In genomic region chr6:22379831-22380230, GRCm38 (mm10) we compare ENCODE assay signal across 33 mouse cellular contexts. TPM values are rescaled to one million over a fixed set of nuclear protein-coding genes. Genes with fewer than 3 reads are reported as not detected.
A peak's percentile ranks its signal among the peaks of the same experiment; 100 is the strongest.
DNase-seq lines count a peak whose midpoint lies in the region; ATAC-seq and TF ChIP-seq lines count a peak whose summit lies in the region.
"Had no signal": no experiment of that assay in that cellular context is flagged by ENCODE, and none has a peak within 500 bp of the region (broad histone marks: within the 10 kb centered on the region; RNA-seq: fewer than 3 reads in every experiment).

No protein-coding gene starts in this region.

- H3K9ac ChIP-seq in lung, embryonic 16.5 days (ENCODE audit: low read length), result no peak overlapping the region
- no peak overlapping the region for H3K9ac ChIP-seq in MEL (ENCODE audit: control insufficient read depth, low read depth, low read length, poor library complexity, severe bottlenecking)
- H3K9ac ChIP-seq: embryonic facial prominence, embryonic 15.5 days; heart, embryonic 12.5 days; hindbrain, embryonic 15.5 days; limb, embryonic 12.5 days; liver, embryonic 15.5 days; lung, embryonic 15.5 days had no signal

- DNase-seq in lung, postnatal 25 days (ENCODE audit: low spot score), result no peak
- DNase-seq in MEL (ENCODE audit: low read depth, low spot score), result no peak
- DNase-seq in fibroblast of lung, adult 2 months (ENCODE audit: low read depth), result peak; percentile 26
- DNase-seq in layer of hippocampus, postnatal 10 days (ENCODE audit: low spot score in 2 of 2), result no peak
- DNase-seq in embryo, embryonic 11 days, result no peak
- no peak for DNase-seq in ovary, postnatal 10 days (ENCODE audit: low spot score)
- DNase-seq: adrenal gland, postnatal 25 days; B cell, adult 2 months; cerebellum, adult 2 months; cerebellum, postnatal 14 days; heart, adult 2 months; heart, postnatal 14 days; kidney, adult 8-10 months; kidney, postnatal 10 days; midbrain, embryonic 14.5 days; right cerebral cortex, postnatal 4 days; thymus, adult 2 months; thymus, postnatal 4 days had no signal

- no peak for TF ChIP-seq EP300 in MEL (IDR thresholded peaks at IDR 0.05; ENCODE audit: low read depth in 1 of 2, low read length in 2 of 2)

- TF ChIP-seq RAD21 in MEL (IDR thresholded peaks at IDR 0.05; ENCODE audit: low read depth, low read length), result no peak

- no peak overlapping the region for H3K27ac ChIP-seq in lung, embryonic 16.5 days (ENCODE audit: low read length)
- no peak overlapping the region for H3K27ac ChIP-seq in MEL (ENCODE audit: control insufficient read depth, low read depth, low read length)
- H3K27ac ChIP-seq: embryonic facial prominence, embryonic 10.5 days; embryonic facial prominence, embryonic 15.5 days; forebrain, embryonic 10.5 days; heart, adult 2 months; hindbrain, embryonic 10.5 days; hindbrain, embryonic 15.5 days; left cerebral cortex, adult 2 months; limb, embryonic 12.5 days; liver, embryonic 15.5 days; lung, embryonic 15.5 days; macrophage had no signal

- ATAC-seq in lung, embryonic 16.5 days (ENCODE audit: low read depth), result 0 out of 2 replicates have a peak, but pooled peaks have one; percentile 20
- ATAC-seq: forebrain, embryonic 16.5 days; inflammation-experienced regulatory T-cells, adult 6 months had no signal

- no peaks in the 10 kb centered on the region for H3K36me3 ChIP-seq in lung, embryonic 16.5 days (ENCODE audit: control insufficient read depth, insufficient read depth, low read length)
- H3K36me3 ChIP-seq in MEL (ENCODE audit: control insufficient read depth in 1 of 2, insufficient read depth in 2 of 2, low read length in 2 of 2), result no peaks in the 10 kb centered on the region
- H3K36me3 ChIP-seq: embryonic facial prominence, embryonic 10.5 days; embryonic facial prominence, embryonic 15.5 days; forebrain, embryonic 10.5 days; G1E; heart, embryonic 12.5 days; hindbrain, embryonic 10.5 days; hindbrain, embryonic 15.5 days; limb, embryonic 12.5 days; liver, embryonic 15.5 days; lung, embryonic 15.5 days had no signal

- no peak overlapping the region for H3K4me3 ChIP-seq in lung, embryonic 16.5 days (ENCODE audit: low read length)
- H3K4me3 ChIP-seq in MEL (ENCODE audit: control insufficient read depth in 1 of 2, insufficient read depth in 1 of 2, low read depth in 2 of 2, low read length in 2 of 2), result no peak overlapping the region
- H3K4me3 ChIP-seq: embryonic facial prominence, embryonic 10.5 days; embryonic facial prominence, embryonic 15.5 days; forebrain, embryonic 10.5 days; heart, adult 2 months; heart, embryonic 12.5 days; hindbrain, embryonic 10.5 days; hindbrain, embryonic 15.5 days; left cerebral cortex, adult 2 months; limb, embryonic 12.5 days; liver, embryonic 15.5 days; lung, embryonic 15.5 days had no signal

- H3K27me3 ChIP-seq in lung, embryonic 16.5 days (ENCODE audit: control insufficient read depth, insufficient read depth, low read depth, low read length), result no peaks in the 10 kb centered on the region
- peaks cover 3% of the 10 kb centered on the region in 2 experiments; a peak in 3 of 4 replicates for H3K27me3 ChIP-seq in MEL (ENCODE audit: control insufficient read depth in 1 of 2, insufficient read depth in 2 of 2, low read length in 2 of 2)
- H3K27me3 ChIP-seq: embryonic facial prominence, embryonic 15.5 days; heart, embryonic 12.5 days; hindbrain, embryonic 15.5 days; limb, embryonic 12.5 days; liver, embryonic 15.5 days; lung, embryonic 15.5 days had no signal

- H3K4me2 ChIP-seq in lung, embryonic 16.5 days (ENCODE audit: low read depth, low read length), result no peak overlapping the region
- H3K4me2 ChIP-seq: embryonic facial prominence, embryonic 15.5 days; heart, embryonic 12.5 days; hindbrain, embryonic 15.5 days; limb, embryonic 12.5 days; liver, embryonic 15.5 days; lung, embryonic 15.5 days had no signal

- WGBS in lung, embryonic 16.5 days, result 95% methylated on average over 1 of the region's 1 CpGs

- no peak for TF ChIP-seq CTCF in MEL (IDR thresholded peaks at IDR 0.05 in 2 of 3, conservative IDR thresholded peaks at IDR 0.05 in 1 of 3; ENCODE audit: control insufficient read depth in 1 of 3, insufficient read depth in 1 of 3, low read depth in 2 of 3, low read length in 3 of 3, poor library complexity in 1 of 3, severe bottlenecking in 1 of 3)

- peaks cover 8% of the 10 kb centered on the region; the same call in 1 of the 2 replicates for H3K4me1 ChIP-seq in lung, embryonic 16.5 days (replicated peaks; ENCODE audit: control insufficient read depth, insufficient read depth, low read length)
- no peaks in the 10 kb centered on the region for H3K4me1 ChIP-seq in MEL (ENCODE audit: control insufficient read depth in 1 of 2, insufficient read depth in 2 of 2, low read length in 2 of 2)
- H3K4me1 ChIP-seq: embryonic facial prominence, embryonic 10.5 days; embryonic facial prominence, embryonic 15.5 days; forebrain, embryonic 10.5 days; heart, embryonic 12.5 days; hindbrain, embryonic 10.5 days; hindbrain, embryonic 15.5 days; limb, embryonic 12.5 days; liver, embryonic 15.5 days; lung, embryonic 15.5 days had no signal

- H3K79me2 ChIP-seq in MEL (ENCODE audit: control insufficient read depth, insufficient read depth, low read length, poor library complexity), result no peaks in the 10 kb centered on the region

- H3K9me3 ChIP-seq in lung, embryonic 16.5 days (ENCODE audit: control insufficient read depth, low read length), result no peaks in the 10 kb centered on the region
- no peaks in the 10 kb centered on the region for H3K9me3 ChIP-seq in MEL (replicated peaks; ENCODE audit: insufficient read depth, low read length)
- H3K9me3 ChIP-seq: embryonic facial prominence, embryonic 10.5 days; embryonic facial prominence, embryonic 15.5 days; forebrain, embryonic 10.5 days; G1E; heart, embryonic 12.5 days; hindbrain, embryonic 10.5 days; hindbrain, embryonic 15.5 days; limb, embryonic 12.5 days; liver, embryonic 15.5 days; lung, embryonic 15.5 days had no signal

- no peak for TF ChIP-seq POLR2A in MEL (IDR thresholded peaks at IDR 0.05; ENCODE audit: control insufficient read depth in 1 of 2, insufficient read depth in 1 of 2, low read depth in 1 of 2, low read length in 2 of 2, poor library complexity in 1 of 2)

TF ChIP-seq in MEL, 35 proteins besides CTCF, POLR2A, EP300 and RAD21:
- no peak for TF ChIP-seq MYC (IDR thresholded peaks at IDR 0.05; ENCODE audit: low read depth, low read length)
- no peak for TF ChIP-seq MAZ (IDR thresholded peaks at IDR 0.05; ENCODE audit: low read depth, low read length)
- TF ChIP-seq KAT2A (conservative IDR thresholded peaks at IDR 0.05; ENCODE audit: low read depth, low read length), result no peak
- 0 out of 2 replicates have a peak, but pooled peaks have one; percentile 33 for TF ChIP-seq ZNF384 (IDR thresholded peaks at IDR 0.05; ENCODE audit: low read depth, low read length)
- no peak for TF ChIP-seq GABPA (IDR thresholded peaks at IDR 0.05; ENCODE audit: low read depth, low read length)
- no peak for TF ChIP-seq MYB (IDR thresholded peaks at IDR 0.05; ENCODE audit: low read depth, low read length)
- no peak for TF ChIP-seq SIN3A (IDR thresholded peaks at IDR 0.05; ENCODE audit: low read length)
- no peak for TF ChIP-seq ZMIZ1 (IDR thresholded peaks at IDR 0.05; ENCODE audit: low read depth, low read length)
TF ChIP-seq in MEL: peak in this region for 1.

RNA-seq across cellular contexts. Expression of gene Fam3c, which starts 23.8 kb away (rescaled TPM):
- polyA plus RNA-seq in lung, embryonic 16.5 days (2015; fragmentation: Nextera tagmentation; extraction: Ambion mirVana), result 63.5 and 76.4 TPM in 2 replicates
- total RNA-seq in MEL (2012; rRNA removed), result 28.2 and 30.7 TPM in 2 replicates
- polyA plus RNA-seq in MEL (2012; ENCODE audit: insufficient read depth in 1 of 2, insufficient read length in 2 of 2, low read depth in 1 of 2, low replicate concordance in 2 of 2, missing spikeins in 1 of 2), result 100 to 1,000 TPM in 1 of 2 experiments, 10 to 100 TPM in 1; 28.2 to 396 TPM
- 10 to 100 TPM; 97.9 to 99.2 TPM for total RNA-seq in layer of hippocampus, postnatal 10 days (2021)
